Mouse (Mus musculus): ENCODE data around the gene Rps23.

Rps23 gene

GRCm38 (mm10) chr13:90935852-90936251 lies 13.1 kb downstream of the Rps23 start:
- no peak for DNase-seq

- no peak for DNase-seq
Measured at GRCm38 (mm10) chr13:90939192-90939591, 16.4 kb downstream of the Rps23 start.

- no peak for DNase-seq
Measured at GRCm38 (mm10) chr13:90939600-90939999, 16.8 kb downstream of the Rps23 start.

GRCm38 (mm10) chr13:90958894-90959293 lies 36.1 kb downstream of the Rps23 start:
- no peak for DNase-seq

- DNase-seq: no peak
Measured at GRCm38 (mm10) chr13:90960591-90960990, 37.8 kb downstream of the Rps23 start.

- no peak for DNase-seq
Measured at GRCm38 (mm10) chr13:90962836-90963760, 40.3 kb downstream of the Rps23 start.

GRCm38 (mm10) chr13:90964511-90964910 lies 41.8 kb downstream of the Rps23 start:
- no peak for DNase-seq

GRCm38 (mm10) chr13:90965996-90966395 lies 43.2 kb downstream of the Rps23 start:
- DNase-seq: no peak

GRCm38 (mm10) chr13:90967422-90967821 lies 44.7 kb downstream of the Rps23 start:
- DNase-seq: peak; percentile 71 to 76

- DNase-seq: no peak
Measured at GRCm38 (mm10) chr13:90968940-90969339, 46.2 kb downstream of the Rps23 start.

- DNase-seq: no peak
Measured at GRCm38 (mm10) chr13:90970259-90971017, 47.7 kb downstream of the Rps23 start.

- no peak for DNase-seq
Measured at GRCm38 (mm10) chr13:90973409-90973808, 50.7 kb downstream of the Rps23 start.

Data from thymus, postnatal 36 days (tissue).